16 mouse cellular contexts compared by ENCODE assay signal in genomic region chr12:69349928-69350327, GRCm38 (mm10).
"Had no signal": no experiment of that assay in that cellular context is flagged by ENCODE, and none has a peak within 500 bp of the region (broad histone marks: within the 10 kb centered on the region; RNA-seq: fewer than 3 reads in every experiment).

No protein-coding gene starts in this region.

- H3K9ac ChIP-seq: neural tube, embryonic 13.5 days; neural tube, embryonic 15.5 days; stomach, embryonic 15.5 days had no signal

- H3K27me3 ChIP-seq: neural tube, embryonic 13.5 days; neural tube, embryonic 15.5 days; stomach, embryonic 15.5 days had no signal

- H3K9me3 ChIP-seq: neural tube, embryonic 13.5 days; neural tube, embryonic 15.5 days; stomach, embryonic 15.5 days had no signal

- H3K4me3 ChIP-seq: neural tube, embryonic 13.5 days; neural tube, embryonic 15.5 days; stomach, embryonic 15.5 days had no signal

- H3K4me1 ChIP-seq: neural tube, embryonic 13.5 days; neural tube, embryonic 15.5 days; stomach, embryonic 15.5 days had no signal

- H3K27ac ChIP-seq: neural tube, embryonic 13.5 days; neural tube, embryonic 15.5 days; stomach, embryonic 15.5 days; stomach, postnatal 0 days had no signal

- DNase-seq: retina, postnatal 1 day; right cerebral cortex, adult 18-20 months; right cerebral cortex, postnatal 14 days; right cerebral cortex, postnatal 25 days; right cerebral cortex, postnatal 4 days; spleen, adult 18-20 months; thymus, adult 18-20 months; thymus, adult 2 months; thymus, postnatal 14 days; thymus, postnatal 25 days; thymus, postnatal 36 days; thymus, postnatal 4 days had no signal

- H3K4me2 ChIP-seq: neural tube, embryonic 13.5 days; neural tube, embryonic 15.5 days; stomach, embryonic 15.5 days had no signal
